Mouse (Mus musculus): ENCODE results near the gene Gm8994.

DNA sequence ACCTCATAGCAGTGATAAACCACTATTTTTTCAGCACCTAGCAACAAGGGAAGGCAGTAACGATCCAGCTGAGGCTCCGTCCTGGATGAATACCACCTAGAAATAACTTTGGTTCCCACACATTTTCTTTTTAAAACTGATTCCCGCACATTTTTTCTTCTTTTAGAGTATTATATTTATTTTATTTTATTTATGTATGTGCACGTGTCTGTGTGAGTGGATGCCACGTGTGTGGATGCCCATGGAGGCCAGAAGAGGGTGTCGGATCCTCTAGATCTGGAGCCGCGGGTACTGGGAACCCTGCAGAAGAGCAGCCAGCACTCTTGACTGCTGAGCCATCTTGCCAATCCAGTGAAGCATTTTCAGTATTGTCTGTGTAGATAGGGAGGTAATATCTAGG is 36.0 kb downstream of the Gm8994 start:
- TF ChIP-seq EP300 (IDR thresholded peaks at IDR 0.05) (no peak), CTCF (IDR thresholded peaks at IDR 0.05) (no peak)

Measured in lung, postnatal 0 days (tissue).